Mouse (Mus musculus) hindlimb bud, embryonic 11.5 days (tissue): ENCODE data around the gene Gm4969.

Experiments used
- DNase-seq: peaks from one replicate; pipeline ENCODE4 v3.0.0-alpha.2; 2012; ENCODE audit warnings: low read depth, low spot score; ENCODE audit errors: extremely low spot score

Gene Gm4969

GRCm38 (mm10) chr7:19094471-19094825, 23.7 kb downstream of the Gm4969 start, which contains the start of gene Six5:
Gene Six5 (plus strand): TSS chr7:19094594.
- no peak for DNase-seq

- peak; percentile 94 for DNase-seq
Observed at GRCm38 (mm10) chr7:19093537-19094385, 24.4 kb downstream of the Gm4969 start.

- no peak for DNase-seq
Observed at GRCm38 (mm10) chr7:19093174-19093521, 25.0 kb downstream of the Gm4969 start.

GRCm38 (mm10) chr7:19092381-19093173, 25.6 kb downstream of the Gm4969 start:
- no peak for DNase-seq

- no peak for DNase-seq
Observed at GRCm38 (mm10) chr7:19091913-19092312, 26.3 kb downstream of the Gm4969 start.

- DNase-seq: no peak
Observed at GRCm38 (mm10) chr7:19088813-19089212, 29.4 kb downstream of the Gm4969 start.

GRCm38 (mm10) chr7:19086760-19087159, 31.4 kb downstream of the Gm4969 start:
- DNase-seq: no peak

GRCm38 (mm10) chr7:19086042-19086441, 32.1 kb downstream of the Gm4969 start:
- no peak for DNase-seq

GRCm38 (mm10) chr7:19085495-19085894, 32.7 kb downstream of the Gm4969 start:
- no peak for DNase-seq

GRCm38 (mm10) chr7:19084921-19085473, 33.2 kb downstream of the Gm4969 start:
- DNase-seq: no peak

GRCm38 (mm10) chr7:19084277-19084771, 33.8 kb downstream of the Gm4969 start:
- no peak for DNase-seq

- DNase-seq: no peak
Observed at GRCm38 (mm10) chr7:19083701-19084100, 34.5 kb downstream of the Gm4969 start, which contains the start of gene Dmpk. Gene Dmpk (plus strand): TSS chr7:19083849.

GRCm38 (mm10) chr7:19083096-19083495, 35.1 kb downstream of the Gm4969 start:
- no peak for DNase-seq

- DNase-seq: no peak
Observed at GRCm38 (mm10) chr7:19082171-19082570, 36.0 kb downstream of the Gm4969 start.

GRCm38 (mm10) chr7:19080451-19080950, 37.7 kb downstream of the Gm4969 start:
- no peak for DNase-seq

- no peak for DNase-seq
Observed at GRCm38 (mm10) chr7:19078732-19079131, 39.4 kb downstream of the Gm4969 start.

GRCm38 (mm10) chr7:19077761-19078160, 40.4 kb downstream of the Gm4969 start:
- no peak for DNase-seq

- no peak for DNase-seq
Observed at GRCm38 (mm10) chr7:19076586-19076991, 41.6 kb downstream of the Gm4969 start.

- peak; percentile 92 for DNase-seq
Observed at GRCm38 (mm10) chr7:19075723-19076585, 42.2 kb downstream of the Gm4969 start, which contains the start of gene Dmwd. Gene Dmwd (plus strand): TSS chr7:19076227.

GRCm38 (mm10) chr7:19075231-19075630, 42.9 kb downstream of the Gm4969 start:
- DNase-seq: no peak
